Mouse (Mus musculus) forebrain, postnatal 0 days (tissue): ENCODE results near the gene Mrtfa. TPM values are rescaled to one million over a fixed set of nuclear protein-coding genes. Genes with fewer than 3 reads are reported as not detected.
"Not testable (repeated sequence)": the region's sequence is repeated elsewhere in the genome, so short reads cannot be mapped to it uniquely, and the experiment has no call there.

ENCODE experiments used
- ATAC-seq: fragments of 200-750 bp; cut with Nextera tagmentation; 2 replicates; pipeline ENCODE4 v1.8.0; 2017; ENCODE audit warnings: mild to moderate bottlenecking, moderate library complexity
- DNase-seq: peaks from one replicate; pipeline ENCODE4 v3.0.0-alpha.2; 2015
- H3K27ac ChIP-seq: fragments of 300-500 bp; sonication (generic); 2 replicates; pipeline ENCODE4 v1.5.1; 2014; ENCODE audit warnings: low read depth, mild to moderate bottlenecking, antibody characterized with exemption, low read length, moderate library complexity, mixed read lengths
- H3K27me3 ChIP-seq: fragments of 300-500 bp; sonication (generic); 2 replicates; pipeline ENCODE4 v1.6.1; 2014; ENCODE audit warnings: mild to moderate bottlenecking, low read length, mixed read lengths; ENCODE audit not compliant: insufficient read depth
- H3K36me3 ChIP-seq: fragments of 300-500 bp; sonication (generic); 2 replicates; pipeline ENCODE4 v1.6.1; 2014; ENCODE audit warnings: mild to moderate bottlenecking, moderate library complexity; ENCODE audit not compliant: insufficient read depth
- H3K4me1 ChIP-seq: fragments of 300-500 bp; sonication (generic); 2 replicates; pipeline ENCODE4 v1.6.1; 2014; ENCODE audit warnings: antibody characterized with exemption; ENCODE audit not compliant: insufficient read depth
- H3K4me2 ChIP-seq: fragments of 300-500 bp; sonication (generic); 2 replicates; pipeline ENCODE4 v1.6.1; 2014; ENCODE audit warnings: low read depth, mild to moderate bottlenecking, moderate library complexity
- H3K4me3 ChIP-seq: fragments of 300-500 bp; sonication (generic); 2 replicates; pipeline ENCODE4 v1.5.1; 2014; ENCODE audit warnings: low read depth, low read length, mixed read lengths
- H3K9ac ChIP-seq: fragments of 300-500 bp; sonication (generic); 2 replicates; pipeline ENCODE4 v1.6.1; 2014; ENCODE audit warnings: mild to moderate bottlenecking
- H3K9me3 ChIP-seq: fragments of 300-500 bp; sonication (generic); 2 replicates; pipeline ENCODE4 v1.6.1; 2016; ENCODE audit warnings: low read length
- CTCF ChIP-seq: sonication (generic); IDR thresholded peaks from 2 replicates; pipeline ENCODE4 v1.5.1; 2016; ENCODE audit warnings: antibody characterized with exemption, control low read depth, low read depth
- WGBS: fragments of 180-500 bp; shearing (Covaris S2); extraction: QIAGEN DNeasy Blood & Tissue Kit; methylation state at CpG from one replicate; pipeline ENCODE4 v1.1.7; 2014; 5-methylcytosine and 5-hydroxymethylcytosine counted together
- polyA plus RNA-seq: library from polyadenylated mRNA; unstranded; fragments of >200 nt; fragmentation: Nextera tagmentation; extraction: Ambion mirVana; gene quantifications from 2 replicates; pipeline ENCODE4 v1.2.1, GENCODE M21; 2015
- total RNA-seq: library from RNA; depleted of rRNA; stranded (reverse); fragments of >200 nt; gene quantifications from 2 replicates; pipeline ENCODE4 v1.2.3, GENCODE M21; 2014

The Mrtfa gene
- total and polyA plus RNA-seq, 2 experiments from 2014 or later: 19.6 to 26.0 TPM

DNA sequence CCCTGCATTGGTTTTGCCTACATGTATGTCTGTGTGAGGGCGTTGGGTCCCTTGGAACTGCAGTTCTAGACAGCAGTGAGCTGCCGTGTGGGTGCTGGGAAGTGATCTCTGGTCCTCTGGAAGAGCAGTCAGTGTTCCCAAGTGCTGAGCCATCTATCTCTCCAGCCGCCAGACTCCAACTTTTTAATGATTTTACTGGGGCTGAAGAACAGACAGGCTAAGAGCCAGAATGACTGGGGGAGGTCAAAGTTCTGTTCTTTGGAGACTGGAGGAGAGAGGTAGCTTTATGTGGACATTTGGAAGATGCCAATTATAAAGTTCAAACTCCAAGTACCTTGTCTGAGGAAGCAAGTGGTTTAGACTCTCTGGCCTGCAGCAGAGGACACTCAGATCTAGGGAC lies 39.2 kb upstream of the Mrtfa start:
- H3K9me3 ChIP-seq: no peaks in the 10 kb centered on the region
- H3K4me1 ChIP-seq: no peaks in the 10 kb centered on the region
- no peak for ATAC-seq
- DNase-seq: no peak
- H3K9ac ChIP-seq: no peak overlapping the region
- 72% methylated on average over 3 of the region's 3 CpGs for WGBS
- no peak for TF ChIP-seq CTCF
- no peaks in the 10 kb centered on the region for H3K27me3 ChIP-seq
- no peak overlapping the region for H3K4me2 ChIP-seq
- H3K36me3 ChIP-seq: no peaks in the 10 kb centered on the region
- no peak overlapping the region for H3K27ac ChIP-seq
- no peak overlapping the region for H3K4me3 ChIP-seq

DNA sequence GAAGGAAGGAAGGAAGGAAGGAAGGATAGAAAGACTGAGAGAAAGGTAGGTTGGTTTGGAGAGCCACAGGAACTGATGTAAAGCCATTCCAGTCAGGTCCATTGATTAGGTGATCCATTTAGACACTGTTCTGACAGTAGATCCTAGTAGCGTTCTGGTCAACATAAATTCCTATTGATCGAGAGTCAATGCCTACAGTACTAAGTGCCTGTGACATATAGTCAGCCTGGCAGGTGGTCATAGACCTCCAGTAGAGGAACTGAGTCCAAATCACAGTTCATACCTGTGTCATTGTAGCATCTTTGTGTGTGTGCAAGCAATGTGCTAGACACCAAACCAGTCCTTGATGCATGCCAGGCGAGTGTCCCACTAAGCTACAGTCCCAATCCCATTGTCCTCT lies 37.7 kb upstream of the Mrtfa start:
- H3K9ac ChIP-seq: no peak overlapping the region
- no peaks in the 10 kb centered on the region for H3K36me3 ChIP-seq
- ATAC-seq (no peak), DNase-seq (no peak)
- TF ChIP-seq CTCF: no peak
- no peaks in the 10 kb centered on the region for H3K4me1 ChIP-seq
- no peak overlapping the region for H3K4me3 ChIP-seq
- no peak overlapping the region for H3K27ac ChIP-seq
- H3K27me3 ChIP-seq: no peaks in the 10 kb centered on the region
- no peaks in the 10 kb centered on the region for H3K9me3 ChIP-seq
- 82% methylated on average over 3 of the region's 3 CpGs for WGBS
- no peak overlapping the region for H3K4me2 ChIP-seq

DNA sequence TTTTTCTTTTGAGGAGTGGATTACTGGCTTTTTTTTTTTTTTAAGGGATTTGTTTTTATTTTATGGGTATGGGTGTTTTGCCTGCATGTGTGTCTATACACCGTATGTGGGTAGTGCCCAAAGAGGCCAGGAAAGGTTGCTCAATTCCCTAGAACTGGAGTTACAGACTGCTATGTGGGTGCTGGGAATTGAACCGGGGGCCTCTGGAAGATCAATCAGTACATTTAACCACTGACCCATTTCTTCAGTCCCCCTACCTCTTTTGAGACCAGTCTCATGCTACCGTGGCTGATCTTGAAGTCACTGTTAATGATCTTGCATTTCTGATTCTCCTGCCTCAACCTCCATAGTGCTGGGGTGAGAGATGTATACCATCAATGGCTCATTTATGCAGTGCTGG lies 36.7 kb upstream of the Mrtfa start:
- WGBS: 92% methylated on average over 3 of the region's 3 CpGs
- ATAC-seq: no peak
- no peak for TF ChIP-seq CTCF

DNA sequence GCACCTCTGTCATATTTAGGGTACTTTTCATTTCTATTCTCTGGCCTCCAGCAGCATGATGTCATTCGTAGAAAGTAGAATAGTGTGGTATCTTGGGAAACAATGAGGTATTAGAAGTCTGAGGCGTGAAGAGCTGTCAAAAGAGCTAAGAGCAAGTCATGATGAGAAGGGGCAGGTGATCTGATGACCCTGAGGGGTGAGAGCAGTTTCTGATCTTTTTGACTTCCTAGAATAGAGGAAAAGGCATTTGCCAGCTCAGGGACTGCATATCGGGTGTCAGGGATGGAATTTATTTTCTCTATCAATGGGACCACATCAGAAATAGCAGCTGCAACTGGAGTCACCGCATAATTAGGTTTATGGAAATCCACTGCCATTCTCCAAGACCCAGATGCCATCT lies 36.2 kb upstream of the Mrtfa start:
- H3K4me1 ChIP-seq: no peaks in the 10 kb centered on the region
- H3K27me3 ChIP-seq: no peaks in the 10 kb centered on the region
- no peak for TF ChIP-seq CTCF
- WGBS: 49% methylated on average over 4 of the region's 4 CpGs
- ATAC-seq: no peak
- no peak for DNase-seq
- H3K4me3 ChIP-seq: no peak overlapping the region
- H3K27ac ChIP-seq: no peak overlapping the region
- no peaks in the 10 kb centered on the region for H3K36me3 ChIP-seq
- H3K4me2 ChIP-seq: no peak overlapping the region
- H3K9me3 ChIP-seq: no peaks in the 10 kb centered on the region
- H3K9ac ChIP-seq: no peak overlapping the region

More for the DNA sequence above, 36.7 kb upstream of the Mrtfa start:
- H3K4me2 ChIP-seq: no peak overlapping the region
- no peaks in the 10 kb centered on the region for H3K36me3 ChIP-seq
- no peak overlapping the region for H3K4me3 ChIP-seq
- DNase-seq: no peak
- H3K27ac ChIP-seq: no peak overlapping the region
- no peak overlapping the region for H3K9ac ChIP-seq
- H3K9me3 ChIP-seq: no peaks in the 10 kb centered on the region
- no peaks in the 10 kb centered on the region for H3K27me3 ChIP-seq
- no peaks in the 10 kb centered on the region for H3K4me1 ChIP-seq

DNA sequence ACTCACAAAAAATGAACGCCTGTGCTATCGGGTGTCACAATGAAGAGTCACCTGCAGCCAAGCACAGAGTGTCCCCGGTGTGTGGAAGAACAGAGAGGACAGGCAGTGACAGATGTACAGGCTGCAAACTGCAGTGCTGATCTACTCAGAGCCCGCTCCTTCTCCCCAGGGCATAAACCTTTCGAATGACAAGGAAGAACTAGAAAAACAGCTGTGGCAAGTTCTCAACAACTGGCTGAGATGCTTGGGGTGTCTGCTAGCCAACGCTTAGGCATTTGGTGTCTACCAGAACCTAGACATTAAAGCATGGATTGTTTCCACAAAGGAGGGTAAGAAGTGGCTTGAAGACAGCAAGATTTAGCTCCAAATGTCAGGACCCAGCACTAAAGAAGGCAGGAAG lies 35.2 kb upstream of the Mrtfa start:
- H3K9me3 ChIP-seq: no peaks in the 10 kb centered on the region
- no peaks in the 10 kb centered on the region for H3K27me3 ChIP-seq
- 92% methylated on average over 6 of the region's 6 CpGs for WGBS
- ATAC-seq (no peak), DNase-seq (no peak)
- H3K9ac ChIP-seq: no peak overlapping the region
- H3K4me1 ChIP-seq: no peaks in the 10 kb centered on the region
- no peak overlapping the region for H3K4me2 ChIP-seq
- no peak overlapping the region for H3K4me3 ChIP-seq
- TF ChIP-seq CTCF: no peak
- H3K36me3 ChIP-seq: no peaks in the 10 kb centered on the region
- no peak overlapping the region for H3K27ac ChIP-seq

DNA sequence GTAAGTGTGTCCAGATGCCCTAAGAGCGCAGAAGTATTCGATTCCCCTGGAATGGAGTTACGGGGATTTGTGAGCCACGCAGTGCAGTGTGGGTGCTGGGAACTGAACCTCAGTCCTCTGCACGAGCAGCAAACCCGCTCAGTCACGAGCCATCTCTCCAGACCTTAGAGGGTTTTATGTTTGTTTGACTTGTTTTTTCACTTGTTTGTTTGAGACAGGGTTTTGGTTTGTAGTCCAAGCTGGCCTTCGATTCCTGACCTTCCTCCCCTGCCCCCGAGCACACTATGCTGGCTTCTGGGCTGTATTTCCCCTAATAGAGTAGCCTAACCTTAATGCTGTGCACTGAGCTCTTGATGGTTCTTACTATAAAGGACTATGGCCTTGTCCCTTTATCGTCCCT lies 34.5 kb upstream of the Mrtfa start:
- Histone ChIP-seq H3K9ac (no peak overlapping the region), H3K9me3 (no peaks in the 10 kb centered on the region), H3K36me3 (no peaks in the 10 kb centered on the region), H3K27ac (no peak overlapping the region), H3K4me2 (no peak overlapping the region), H3K27me3 (no peaks in the 10 kb centered on the region), H3K4me3 (no peak overlapping the region), H3K4me1 (no peaks in the 10 kb centered on the region)
- DNase-seq (no peak), ATAC-seq (no peak)
- no peak for TF ChIP-seq CTCF
- 93% methylated on average over 10 of the region's 10 CpGs for WGBS

DNA sequence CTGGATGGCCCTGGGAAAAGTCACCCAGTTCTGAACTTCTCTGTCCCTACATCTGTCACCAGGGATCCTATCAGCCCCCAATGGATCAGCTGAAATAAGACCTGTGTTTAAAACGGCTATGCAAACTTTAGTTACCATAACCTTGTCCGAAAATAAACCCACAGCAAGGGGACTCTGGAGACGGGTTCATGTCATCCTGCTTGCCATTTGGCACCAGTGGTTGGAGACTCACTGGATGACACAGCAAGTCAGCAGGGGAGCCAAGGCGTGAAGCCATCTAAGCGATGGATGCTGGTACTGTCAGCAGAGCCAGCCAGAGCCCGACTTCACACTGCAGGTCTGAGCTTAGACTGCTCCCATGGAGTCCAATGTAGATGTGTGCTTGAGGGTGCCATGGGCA lies 30.9 kb upstream of the Mrtfa start:
- H3K27ac ChIP-seq: no peak overlapping the region
- H3K27me3 ChIP-seq: no peaks in the 10 kb centered on the region
- H3K9ac ChIP-seq: no peak overlapping the region
- no peaks in the 10 kb centered on the region for H3K4me1 ChIP-seq
- DNase-seq: no peak
- TF ChIP-seq CTCF: no peak
- no peak for ATAC-seq
- 76% methylated on average over 6 of the region's 6 CpGs for WGBS
- no peak overlapping the region for H3K4me3 ChIP-seq
- no peak overlapping the region for H3K4me2 ChIP-seq
- no peaks in the 10 kb centered on the region for H3K36me3 ChIP-seq
- no peaks in the 10 kb centered on the region for H3K9me3 ChIP-seq

DNA sequence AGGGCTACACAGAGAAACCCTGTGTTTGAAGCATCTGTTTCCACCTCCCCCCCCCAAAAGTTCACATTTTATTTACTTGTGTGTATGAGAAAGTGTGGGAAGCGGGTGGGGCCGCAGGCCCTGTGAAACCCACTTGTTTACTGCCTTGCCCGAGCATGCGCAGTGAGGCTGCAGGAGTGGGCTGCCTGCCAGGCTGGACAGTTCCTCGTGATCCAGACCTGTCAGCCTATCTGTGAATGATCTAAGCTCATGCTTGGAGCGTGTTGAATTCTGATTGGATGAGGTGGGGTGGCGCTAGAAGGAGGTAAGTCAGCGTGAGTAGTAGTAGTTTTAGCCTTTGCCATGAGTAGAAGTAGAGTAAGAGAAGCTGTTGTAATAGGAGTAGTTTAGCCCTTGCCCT lies 29.5 kb upstream of the Mrtfa start:
- not testable (repeated sequence) for H3K4me1 ChIP-seq, H3K9ac ChIP-seq, H3K4me2 ChIP-seq, H3K9me3 ChIP-seq, ATAC-seq, H3K27ac ChIP-seq, H3K36me3 ChIP-seq, H3K27me3 ChIP-seq, H3K4me3 ChIP-seq, DNase-seq
- WGBS: 75% methylated on average over 8 of the region's 8 CpGs
